Mouse (Mus musculus) heart, embryonic 11.5 days (tissue): ENCODE data around the gene Tmem202. TPM values are rescaled to one million over a fixed set of nuclear protein-coding genes. Genes with fewer than 3 reads are reported as not detected.
A peak's percentile ranks its signal among the peaks of the same experiment; 100 is the strongest.

Experiments
- ATAC-seq: fragments of 200-750 bp; cut with Nextera tagmentation; replicated peaks from 2 replicates; pipeline ENCODE4 v1.8.0; 2017; ENCODE audit warnings: moderate library complexity; ENCODE audit not compliant: insufficient number of reproducible peaks, low FRiP score, low TSS enrichment
- H3K27ac ChIP-seq: fragments of 300-500 bp; sonication (generic); 2 replicates; pipeline ENCODE4 v1.5.1; 2014; ENCODE audit warnings: mild to moderate bottlenecking, low read depth, low read length
- H3K27me3 ChIP-seq: fragments of 300-500 bp; sonication (generic); 2 replicates; pipeline ENCODE4 v1.6.1; 2014; ENCODE audit warnings: mild to moderate bottlenecking, low read length, mixed read lengths; ENCODE audit not compliant: control insufficient read depth, insufficient read depth
- H3K36me3 ChIP-seq: fragments of 300-500 bp; sonication (generic); 2 replicates; pipeline ENCODE4 v1.6.1; 2014; ENCODE audit warnings: mild to moderate bottlenecking, low read length, moderate library complexity, mixed read lengths; ENCODE audit not compliant: control insufficient read depth, insufficient read depth
- H3K4me1 ChIP-seq: fragments of 300-500 bp; sonication (generic); 2 replicates; pipeline ENCODE4 v1.6.1; 2014; ENCODE audit warnings: low read length; ENCODE audit not compliant: control insufficient read depth, insufficient read depth
- H3K4me2 ChIP-seq: fragments of 300-500 bp; sonication (generic); 2 replicates; pipeline ENCODE4 v1.6.1; 2014; ENCODE audit warnings: mild to moderate bottlenecking, moderate library complexity
- H3K4me3 ChIP-seq: fragments of 300-500 bp; sonication (generic); 2 replicates; pipeline ENCODE4 v1.5.1; 2014; ENCODE audit warnings: low read depth, low read length
- H3K9ac ChIP-seq: fragments of 300-500 bp; sonication (generic); 2 replicates; pipeline ENCODE4 v1.6.1; 2014; ENCODE audit warnings: mild to moderate bottlenecking, low read depth, low read length, moderate library complexity
- H3K9me3 ChIP-seq: fragments of 300-500 bp; sonication (generic); replicated peaks from 2 replicates; pipeline ENCODE4 v1.6.1; 2016; ENCODE audit warnings: low read length; ENCODE audit not compliant: control insufficient read depth
- WGBS: fragments of 180-500 bp; shearing (Covaris S2); extraction: QIAGEN DNeasy Blood & Tissue Kit; methylation state at CpG from one replicate; pipeline ENCODE4 v1.1.7; 2014; ENCODE audit not compliant: insufficient replicate concordance; 5-methylcytosine and 5-hydroxymethylcytosine counted together
- polyA plus RNA-seq: library from polyadenylated mRNA; unstranded; fragments of >200 nt; fragmentation: Nextera tagmentation; extraction: Ambion mirVana; gene quantifications from 2 replicates; pipeline ENCODE4 v1.2.1, GENCODE M21; 2014

Gene Tmem202
- polyA plus RNA-seq, 1 experiment from 2014 or later, result 0.39 TPM

DNA sequence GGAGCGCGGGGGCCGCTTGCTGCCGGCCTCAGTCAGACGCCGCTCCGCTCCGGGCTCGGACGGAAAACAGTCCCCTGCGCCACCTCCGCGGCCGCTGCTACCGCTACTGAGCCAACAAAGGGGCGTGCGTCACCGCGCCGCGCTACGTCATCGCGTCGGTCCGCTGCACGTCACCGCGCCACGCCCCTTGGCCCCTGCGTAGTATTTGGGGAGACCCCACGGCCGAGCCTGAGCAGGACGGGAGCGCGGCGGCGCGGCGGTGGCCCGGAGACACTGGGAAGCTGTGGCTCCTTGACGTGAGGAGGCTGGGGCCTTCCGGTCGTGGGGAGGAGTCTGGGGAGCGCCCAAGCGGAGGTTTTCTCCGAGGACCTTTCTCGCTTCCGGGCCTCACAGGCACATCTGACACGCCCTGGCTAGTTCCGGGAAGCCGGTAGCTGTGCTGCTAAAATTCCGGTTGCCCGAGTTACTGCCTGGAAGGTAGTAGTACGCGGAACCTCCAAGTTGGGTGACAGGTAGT is 53.0 kb downstream of the Tmem202 start, which contains the start of gene Arih1:
TSS of gene Arih1 (minus strand) at position 70 of the 517 bp plus-strand sequence.
- Histone ChIP-seq H3K27me3 (no peaks in the 10 kb centered on the region), H3K9me3 (no peaks in the 10 kb centered on the region), H3K36me3 (no peaks in the 10 kb centered on the region), H3K4me1 (peaks cover 5% of the 10 kb centered on the region; the same call in 1 of the 2 replicates), H3K4me2 (peak within 1 kb of the TSS; percentile 75), H3K4me3 (peak within 1 kb of the TSS; percentile 91), H3K27ac (peak within 1 kb of the TSS; percentile 98), H3K9ac (peak within 1 kb of the TSS; percentile 99)
- peak; percentile 97 for ATAC-seq
- under 1% methylated on average over 45 of the region's 56 CpGs for WGBS

DNA sequence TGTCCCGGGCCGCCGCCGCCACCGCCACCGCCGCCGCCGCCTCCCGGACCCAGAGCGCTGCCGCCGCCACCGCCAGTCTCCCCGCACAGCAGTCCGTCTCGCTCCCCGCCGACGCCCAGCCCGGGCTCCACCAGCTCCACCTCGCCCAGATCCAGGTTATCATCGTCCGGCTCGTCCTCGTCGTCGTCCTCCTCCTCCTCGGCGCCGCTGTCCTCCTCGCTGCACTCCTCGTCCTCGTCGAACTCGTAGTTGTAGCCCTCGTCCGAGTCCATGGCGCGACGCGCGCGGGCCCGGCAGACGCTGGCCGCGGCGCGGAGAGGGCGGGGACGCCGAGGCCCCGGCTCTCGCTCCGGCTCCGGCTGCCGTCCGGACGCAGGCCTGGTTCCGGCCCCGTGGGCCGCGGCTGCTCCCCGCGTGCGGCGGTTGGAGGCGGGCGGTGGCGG is 53.5 kb downstream of the Tmem202 start:
- Histone ChIP-seq H3K4me3 (peak overlapping the region; percentile 91), H3K4me1 (peaks cover 5% of the 10 kb centered on the region; the same call in 1 of the 2 replicates)

DNA sequence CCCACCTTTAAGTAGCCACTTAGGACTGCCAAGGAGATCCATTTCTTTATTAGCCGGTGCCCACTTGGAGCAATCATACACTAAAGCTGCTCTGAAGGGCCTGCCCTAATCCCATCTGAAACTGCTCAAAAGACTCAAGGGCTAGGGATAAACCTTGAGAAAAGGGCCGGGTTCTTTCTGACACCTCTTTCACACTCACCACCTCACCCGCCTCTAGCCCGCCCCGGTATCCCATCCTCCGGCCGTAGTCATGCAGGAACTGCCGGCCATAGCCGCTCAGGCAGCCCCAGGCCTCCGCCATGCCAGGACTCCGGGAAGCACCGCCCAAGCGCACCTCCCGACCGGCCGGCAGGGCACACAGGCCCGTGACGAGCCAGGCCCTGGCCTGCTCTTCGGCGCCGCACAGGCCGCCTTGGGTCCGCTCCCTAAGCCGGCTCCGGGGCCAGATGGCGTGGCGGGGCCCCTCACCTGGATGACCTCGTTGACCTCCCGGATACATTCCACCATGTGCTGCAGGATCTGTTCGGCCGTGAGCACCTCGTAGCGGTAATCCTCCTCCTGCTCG is 54.1 kb downstream of the Tmem202 start:
- ATAC-seq, result peak; percentile 55; the same call in 1 of the 2 replicates
- Histone ChIP-seq H3K9me3 (no peaks in the 10 kb centered on the region), H3K27me3 (no peaks in the 10 kb centered on the region), H3K4me2 (peak overlapping the region; percentile 75), H3K4me3 (peak overlapping the region; percentile 91), H3K36me3 (no peaks in the 10 kb centered on the region), H3K27ac (peak overlapping the region; percentile 98), H3K4me1 (peaks cover 5% of the 10 kb centered on the region; the same call in 1 of the 2 replicates), H3K9ac (peak overlapping the region; percentile 99)
- under 1% methylated on average over 34 of the region's 34 CpGs for WGBS

More for the DNA sequence above, 53.5 kb downstream of the Tmem202 start:
- Histone ChIP-seq H3K4me2 (peak overlapping the region; percentile 75), H3K9me3 (no peaks in the 10 kb centered on the region), H3K27ac (peak overlapping the region; percentile 98), H3K9ac (peak overlapping the region; percentile 99), H3K27me3 (no peaks in the 10 kb centered on the region), H3K36me3 (no peaks in the 10 kb centered on the region)
- ATAC-seq, result peak; percentile 69
- WGBS, result 0% methylated on average over 54 of the region's 71 CpGs

DNA sequence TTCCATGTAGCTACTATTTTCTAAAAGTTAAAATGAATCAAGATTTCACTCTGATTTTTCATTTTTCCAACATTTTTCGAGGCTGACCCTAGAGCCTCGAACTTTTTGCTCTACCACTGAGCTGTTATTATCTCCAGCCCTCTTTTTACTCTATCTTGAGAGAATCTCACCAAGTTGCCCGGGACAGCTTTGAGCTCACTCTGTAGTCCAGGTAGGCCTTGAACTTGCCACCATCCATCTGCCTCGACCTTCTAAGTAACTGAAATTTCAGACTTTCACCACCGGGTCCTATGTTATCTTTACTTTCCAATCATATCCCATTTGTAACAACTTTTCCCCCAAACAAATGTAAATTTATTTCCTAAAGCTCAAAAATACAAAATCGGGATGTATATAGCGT is 54.9 kb downstream of the Tmem202 start:
- no peaks in the 10 kb centered on the region for H3K27me3 ChIP-seq
- no peaks in the 10 kb centered on the region for H3K9me3 ChIP-seq
- H3K4me1 ChIP-seq, result peaks cover 5% of the 10 kb centered on the region; the same call in 1 of the 2 replicates
- H3K4me3 ChIP-seq, result peak overlapping the region; percentile 91
- H3K27ac ChIP-seq, result no peak overlapping the region
- 10% methylated on average over 7 of the region's 7 CpGs for WGBS
- peak overlapping the region; percentile 99 for H3K9ac ChIP-seq
- no peak for ATAC-seq
- peak overlapping the region; percentile 75 for H3K4me2 ChIP-seq
- no peaks in the 10 kb centered on the region for H3K36me3 ChIP-seq

DNA sequence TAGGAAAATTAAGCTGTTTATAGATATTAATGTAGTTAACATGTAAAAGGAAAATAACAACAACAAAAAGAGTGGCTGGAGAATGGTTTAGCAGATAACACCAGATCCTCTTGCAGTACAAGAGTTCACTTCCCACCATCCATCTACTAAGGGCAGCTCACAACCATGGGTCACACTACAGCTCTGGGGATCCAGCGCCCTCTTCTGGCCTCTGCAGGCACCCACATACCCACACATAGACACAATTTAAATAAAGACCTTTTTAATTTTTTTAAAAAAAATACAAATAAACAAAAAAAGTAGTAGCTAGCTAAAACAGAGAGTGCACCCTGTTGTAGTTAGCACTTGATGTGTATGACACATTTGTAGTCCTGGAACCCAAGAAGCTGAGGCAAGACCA is 57.2 kb downstream of the Tmem202 start:
- Histone ChIP-seq H3K4me2 (no peak overlapping the region), H3K4me3 (no peak overlapping the region)
- 37% methylated on average over 1 of the region's 1 CpGs for WGBS

DNA sequence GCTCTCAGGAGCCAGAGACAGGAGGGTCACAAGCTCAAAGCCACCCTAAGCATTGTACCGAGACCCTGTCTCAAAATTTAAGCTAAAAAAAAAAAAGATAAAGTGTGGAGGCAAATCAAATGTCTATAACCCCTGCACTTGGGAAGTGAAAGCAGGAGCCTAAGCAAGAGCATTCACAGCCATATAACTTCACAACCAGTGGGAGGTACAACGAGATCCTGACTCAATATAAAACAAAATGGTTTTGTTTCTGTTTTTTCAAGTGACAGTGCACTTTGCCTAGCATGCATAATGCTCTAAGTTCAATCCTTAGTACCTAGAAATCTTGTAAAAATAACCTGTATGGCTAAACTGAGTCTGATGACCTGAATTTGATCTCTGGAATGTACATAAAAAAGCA is 63.0 kb downstream of the Tmem202 start:
- no peak overlapping the region for H3K4me2 ChIP-seq
- H3K9ac ChIP-seq, result no peak overlapping the region
- H3K36me3 ChIP-seq, result no peaks in the 10 kb centered on the region
- no peak for ATAC-seq
- H3K4me3 ChIP-seq, result no peak overlapping the region
- no peaks in the 10 kb centered on the region for H3K9me3 ChIP-seq
- no peak overlapping the region for H3K27ac ChIP-seq
- H3K27me3 ChIP-seq, result no peaks in the 10 kb centered on the region
- 94% methylated on average over 2 of the region's 2 CpGs for WGBS
- H3K4me1 ChIP-seq, result no peaks in the 10 kb centered on the region; the same call in 1 of the 2 replicates

More for the DNA sequence above, 57.2 kb downstream of the Tmem202 start:
- no peak overlapping the region for H3K9ac ChIP-seq
- H3K27me3 ChIP-seq, result no peaks in the 10 kb centered on the region
- no peak overlapping the region for H3K27ac ChIP-seq
- no peak for ATAC-seq
- H3K4me1 ChIP-seq, result peaks cover 5% of the 10 kb centered on the region
- H3K36me3 ChIP-seq, result no peaks in the 10 kb centered on the region
- no peaks in the 10 kb centered on the region for H3K9me3 ChIP-seq

DNA sequence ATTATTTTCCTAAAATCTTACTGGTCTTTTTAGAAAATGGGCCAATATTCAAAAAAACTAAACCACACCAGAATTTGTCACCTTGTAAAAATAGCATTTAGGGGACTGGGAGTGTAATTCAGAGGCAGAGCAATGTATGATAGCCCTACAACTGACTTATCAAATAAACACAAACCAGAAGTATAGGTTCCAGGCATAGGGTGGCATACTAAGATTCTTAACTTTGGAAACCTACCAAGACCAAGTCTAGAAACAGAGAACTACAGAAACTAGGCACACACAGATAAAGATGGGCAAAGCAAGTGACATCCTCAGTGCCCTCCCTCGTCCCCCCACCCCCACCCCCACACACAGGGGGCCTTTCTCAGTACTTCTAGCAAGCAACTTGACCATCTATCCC is 64.8 kb downstream of the Tmem202 start:
- no peak overlapping the region for H3K27ac ChIP-seq
- no peak overlapping the region for H3K4me2 ChIP-seq
- no peaks in the 10 kb centered on the region; the same call in 1 of the 2 replicates for H3K4me1 ChIP-seq
- H3K36me3 ChIP-seq, result no peaks in the 10 kb centered on the region
- no peak for ATAC-seq
- H3K4me3 ChIP-seq, result no peak overlapping the region
- no peaks in the 10 kb centered on the region for H3K9me3 ChIP-seq
- no peak overlapping the region for H3K9ac ChIP-seq
- no peaks in the 10 kb centered on the region for H3K27me3 ChIP-seq
- WGBS, result 85% methylated on average over 1 of the region's 1 CpGs

DNA sequence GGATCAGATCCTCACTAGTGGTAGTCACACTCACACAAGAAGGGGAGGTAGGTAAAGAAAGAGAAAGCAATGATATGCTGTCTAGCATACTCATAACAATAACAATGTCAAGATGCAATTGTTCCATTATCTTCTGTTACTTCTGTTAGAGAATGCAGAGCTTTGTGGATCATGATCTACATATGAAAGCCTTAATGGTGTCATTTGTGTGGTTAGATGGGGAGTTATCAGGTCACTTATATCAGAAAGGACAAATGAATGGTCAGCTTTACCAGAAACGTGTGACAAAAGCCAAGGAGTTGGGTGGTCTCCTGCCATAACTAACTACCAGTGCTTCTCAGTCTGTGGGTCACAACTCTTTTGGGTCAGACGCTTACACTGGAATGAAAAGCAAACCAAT is 66.5 kb downstream of the Tmem202 start:
- no peak overlapping the region for H3K27ac ChIP-seq
- no peaks in the 10 kb centered on the region for H3K27me3 ChIP-seq
- no peak overlapping the region for H3K4me2 ChIP-seq
- H3K4me3 ChIP-seq, result no peak overlapping the region
- no peaks in the 10 kb centered on the region for H3K36me3 ChIP-seq
- no peaks in the 10 kb centered on the region for H3K9me3 ChIP-seq
- no peak for ATAC-seq
- H3K4me1 ChIP-seq, result no peaks in the 10 kb centered on the region; the same call in 1 of the 2 replicates
- WGBS, result 78% methylated on average over 2 of the region's 2 CpGs
- H3K9ac ChIP-seq, result no peak overlapping the region
